Mouse (Mus musculus): ENCODE data around the gene Defb9.
"Not testable (repeated sequence)": the region's sequence is repeated elsewhere in the genome, so short reads cannot be mapped to it uniquely, and the experiment has no call there.

The Defb9 gene

GRCm38 (mm10) chr8:21885321-21885720, at the start of gene Defb9:
Gene Defb9 (minus strand): TSS chr8:21885421.
- not testable (repeated sequence) for DNase-seq (ENCODE audit: low spot score)

DNA sequence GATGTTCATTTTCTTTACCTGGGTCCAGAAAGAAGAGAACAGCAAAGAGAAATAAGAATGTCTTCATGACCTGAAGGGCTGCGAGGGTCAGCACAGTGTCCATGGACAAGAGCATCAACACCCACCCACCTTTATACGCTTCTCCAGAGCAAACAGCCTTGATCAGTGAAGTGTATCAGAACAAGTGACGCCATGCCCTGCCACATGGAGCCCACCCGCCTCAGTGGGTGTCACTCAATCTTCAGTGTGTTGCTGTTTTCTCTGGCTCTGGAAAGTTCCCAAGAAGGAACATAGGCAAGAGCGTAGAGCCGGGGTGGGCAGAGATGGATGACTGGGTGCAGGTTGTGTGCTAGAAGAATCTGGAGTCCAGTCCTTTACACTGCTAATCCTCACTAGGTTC, 47.4 kb upstream of the Defb9 start, which contains the start of gene Defb15:
Gene Defb15, minus strand, starts transcription at position 101 of the 400 bp plus-strand sequence.
- DNase-seq (ENCODE audit: low spot score) = no peak

- not testable (repeated sequence) for DNase-seq (ENCODE audit: low spot score)
Observed at GRCm38 (mm10) chr8:21930754-21931153, 45.5 kb upstream of the Defb9 start.

- DNase-seq (ENCODE audit: low spot score) = no peak
Observed at GRCm38 (mm10) chr8:21915625-21916024, 30.4 kb upstream of the Defb9 start.

- no peak for DNase-seq (ENCODE audit: low spot score)
Observed at GRCm38 (mm10) chr8:21912554-21912953, 27.3 kb upstream of the Defb9 start.

GRCm38 (mm10) chr8:21911931-21912330, 26.7 kb upstream of the Defb9 start:
- no peak for DNase-seq (ENCODE audit: low spot score)

GRCm38 (mm10) chr8:21906290-21906689, 21.1 kb upstream of the Defb9 start, which contains the start of gene Defb11:
Gene Defb11 (minus strand): TSS chr8:21906412.
- not testable (repeated sequence) for DNase-seq (ENCODE audit: low spot score)

- not testable (repeated sequence) for DNase-seq (ENCODE audit: low spot score)
Observed at GRCm38 (mm10) chr8:21858586-21858985, 26.6 kb downstream of the Defb9 start, which contains the start of gene Defb10. Gene Defb10 (plus strand): TSS chr8:21858901.

Data from embryo, embryonic 10.5 days (tissue).